Mouse (Mus musculus) heart, adult 2 months (tissue): Measurements from ENCODE around the gene Dnaja3.

Experiments used
- CTCF ChIP-seq: fragments of 200-600 bp; IDR thresholded peaks from 2 replicates; pipeline ENCODE4 v1.8.1; 2022; ENCODE audit warnings: antibody characterized with exemption, mild to moderate bottlenecking, moderate library complexity
- EP300 ChIP-seq: fragments of 200-500 bp; IDR thresholded peaks from 2 replicates; pipeline ENCODE4 v1.6.1; 2011; ENCODE audit warnings: low read depth, low read length, control low read depth; ENCODE audit not compliant: insufficient read depth
- POLR2A ChIP-seq: fragments of 200-500 bp; IDR thresholded peaks from 2 replicates; pipeline ENCODE4 v1.6.1; 2011; ENCODE audit warnings: mild to moderate bottlenecking, low read depth, low read length, control low read depth; ENCODE audit not compliant: insufficient read depth

DNA sequence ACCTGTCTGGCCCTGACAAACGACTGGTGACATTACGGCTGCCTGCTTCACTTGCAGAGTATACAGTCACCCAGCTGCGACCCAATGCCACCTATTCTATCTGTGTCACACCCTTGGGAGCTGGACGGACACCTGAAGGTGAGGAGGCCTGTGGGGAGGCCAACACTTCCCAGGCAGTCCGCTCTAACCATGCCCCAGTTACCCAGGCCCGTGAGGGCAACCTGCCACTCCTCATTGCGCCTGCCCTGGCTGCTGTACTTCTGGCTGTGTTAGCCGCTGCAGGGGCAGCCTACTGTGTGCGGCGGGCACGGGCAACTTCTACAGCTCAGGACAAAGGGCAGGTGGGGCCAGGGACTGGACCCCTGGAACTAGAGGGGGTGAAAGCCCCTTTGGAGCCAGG is 9.9 kb downstream of the Dnaja3 start:
- no peak for TF ChIP-seq POLR2A
- no peak for TF ChIP-seq CTCF
- TF ChIP-seq EP300 = no peak
